Mouse (Mus musculus): ENCODE measurements around the gene Slc1a7.

GRCm38 (mm10) chr4:108020178-108020577 lies 52.0 kb downstream of the Slc1a7 start:
- TF ChIP-seq CTCF (IDR thresholded peaks at IDR 0.05; ENCODE audit: low read depth) (no peak), EP300 (IDR thresholded peaks at IDR 0.05; ENCODE audit: low read depth) (no peak)
